Mouse (Mus musculus): ENCODE results near the gene Arhgap33.

GRCm38 (mm10) chr7:30559443-30559954 lies 24.6 kb upstream of the Arhgap33 start, which contains the start of gene Lin37:
- no peak for TF ChIP-seq CTCF (IDR thresholded peaks at IDR 0.05; ENCODE audit: low read depth)
- TF ChIP-seq EP300 (IDR thresholded peaks at IDR 0.05; ENCODE audit: low read depth), result no peak

Measured in liver, embryonic 14.5 days (tissue).